ENCODE assay signal across 8 mouse cellular contexts in the genomic region with DNA sequence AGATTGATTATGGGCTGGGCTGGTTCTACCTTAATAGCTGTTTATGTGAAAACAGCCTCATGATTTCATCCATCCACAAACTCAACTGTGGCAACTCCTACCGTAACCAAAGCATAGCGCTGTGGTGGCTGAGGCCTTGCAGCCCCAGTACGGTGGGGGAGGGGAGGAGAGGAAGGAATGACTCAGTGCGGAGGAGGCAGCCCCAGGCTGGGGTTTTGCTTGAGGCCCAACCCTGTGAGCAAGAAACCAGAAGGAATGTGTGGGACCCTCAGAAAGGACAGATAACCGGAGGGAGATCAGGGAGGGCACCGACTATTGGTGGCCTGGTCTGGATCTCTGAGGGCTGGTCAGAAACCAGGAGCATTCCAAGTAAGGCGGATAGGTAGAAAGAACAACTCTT. TPM values are rescaled to one million over a fixed set of nuclear protein-coding genes. Genes with fewer than 3 reads are reported as not detected.
DNase-seq lines count a peak whose midpoint lies in the region; ATAC-seq lines count a peak whose summit lies in the region.

No protein-coding gene starts in this region.

- 47% methylated on average over 7 of the region's 7 CpGs for WGBS in hindbrain, embryonic 11.5 days
- 53% methylated on average over 7 of the region's 7 CpGs for WGBS in hindbrain, embryonic 16.5 days

- H3K4me2 ChIP-seq in hindbrain, embryonic 11.5 days (replicated peaks; ENCODE audit: low read depth, low read length) = no peak overlapping the region
- H3K4me2 ChIP-seq in hindbrain, embryonic 16.5 days (ENCODE audit: low read length) = no peak overlapping the region

- no peaks in the 10 kb centered on the region for H3K36me3 ChIP-seq in hindbrain, embryonic 11.5 days (ENCODE audit: control insufficient read depth, insufficient read depth, low read length)
- H3K36me3 ChIP-seq in hindbrain, embryonic 16.5 days (ENCODE audit: control insufficient read depth, insufficient read depth, low read length) = no peaks in the 10 kb centered on the region

- H3K4me3 ChIP-seq in hindbrain, embryonic 11.5 days (ENCODE audit: low read depth, low read length) = no peak overlapping the region
- H3K4me3 ChIP-seq in hindbrain, embryonic 16.5 days (ENCODE audit: low read length) = no peak overlapping the region

- no peak overlapping the region for H3K9ac ChIP-seq in hindbrain, embryonic 11.5 days (ENCODE audit: low read depth, low read length)
- H3K9ac ChIP-seq in hindbrain, embryonic 16.5 days (ENCODE audit: low read depth, low read length) = no peak overlapping the region

- intact Hi-C loops in heart, postnatal 14 days (cut with DNase I) = no loop called here

- H3K4me1 ChIP-seq in hindbrain, embryonic 11.5 days (replicated peaks; ENCODE audit: control insufficient read depth, insufficient read depth, low read length) = peaks cover 16% of the 10 kb centered on the region
- H3K4me1 ChIP-seq in hindbrain, embryonic 16.5 days (ENCODE audit: control insufficient read depth, insufficient read depth, low read depth, low read length) = peaks cover 25% of the 10 kb centered on the region

- peak; percentile 59 for DNase-seq in hindbrain, embryonic 11.5 days (ENCODE audit: low spot score)
- peak; percentile 32 for DNase-seq in 3T3-L1 (ENCODE audit: low read depth, low spot score)
- peak; percentile 90 for DNase-seq in c-Kit-positive CD71-negative TER-119-negative erythroid progenitor cells, embryonic 14.5 days (ENCODE audit: low read depth)
- DNase-seq in heart, postnatal 14 days = peak; percentile 30 to 58
- no peak for DNase-seq in spleen, postnatal 14 days (ENCODE audit: low spot score in 2 of 2)

- H3K27me3 ChIP-seq in hindbrain, embryonic 11.5 days (ENCODE audit: control insufficient read depth, insufficient read depth, low read length) = no peaks in the 10 kb centered on the region
- no peaks in the 10 kb centered on the region for H3K27me3 ChIP-seq in hindbrain, embryonic 16.5 days (replicated peaks; ENCODE audit: control insufficient read depth, insufficient read depth, low read length)

- H3K9me3 ChIP-seq in hindbrain, embryonic 11.5 days (ENCODE audit: control insufficient read depth, low read length) = no peaks in the 10 kb centered on the region
- H3K9me3 ChIP-seq in hindbrain, embryonic 16.5 days (ENCODE audit: control insufficient read depth, low read length) = no peaks in the 10 kb centered on the region

- ATAC-seq in hindbrain, embryonic 11.5 days (ENCODE audit: low FRiP score) = no peak
- ATAC-seq in hindbrain, embryonic 16.5 days = no peak
- ATAC-seq in megakaryocyte progenitor cell, adult 5-6 weeks (replicated peaks; ENCODE audit: poor library complexity) = peak; percentile 61
- ATAC-seq in erythroid progenitor cell, adult 5-6 weeks (replicated peaks; ENCODE audit: low FRiP score, poor library complexity, severe bottlenecking) = no peak

- H3K27ac ChIP-seq in hindbrain, embryonic 11.5 days (ENCODE audit: low read depth, low read length) = no peak overlapping the region
- H3K27ac ChIP-seq in hindbrain, embryonic 16.5 days (ENCODE audit: low read depth, low read length) = no peak overlapping the region; the same call in 1 of the 2 replicates

RNA-seq across cellular contexts. Expression of a gene that starts 17.0 kb away (rescaled TPM):
- 1.4 and 1.7 TPM in 2 replicates for polyA plus RNA-seq in hindbrain, embryonic 11.5 days (2014; fragmentation: Nextera tagmentation; extraction: Ambion mirVana)
- 2.7 and 3.2 TPM in 2 replicates for polyA plus RNA-seq in hindbrain, embryonic 16.5 days (2015; fragmentation: Nextera tagmentation; extraction: Ambion mirVana)
- total RNA-seq in heart, postnatal 14 days (2021) = 10 to 100 TPM; 27.8 to 30.3 TPM
- 2.0 and 2.3 TPM in 2 replicates for total RNA-seq in megakaryocyte progenitor cell, adult 5-6 weeks (2015)
- 2.6 and 3.2 TPM in 2 replicates for total RNA-seq in megakaryocyte progenitor cell, adult 5-6 weeks (2017)
- 4.2 and 6.8 TPM in 2 replicates for total RNA-seq in erythroid progenitor cell, adult 5-6 weeks (2015; ENCODE audit: low replicate concordance)
- 4.5 and 5.3 TPM in 2 replicates for total RNA-seq in erythroid progenitor cell, adult 5-6 weeks (2017; ENCODE audit: low replicate concordance)

RNA-seq across cellular contexts. Expression of a gene that starts 54.1 kb away (rescaled TPM):
- not detected in 2 replicates for polyA plus RNA-seq in hindbrain, embryonic 11.5 days (2014; fragmentation: Nextera tagmentation; extraction: Ambion mirVana)
- polyA plus RNA-seq in hindbrain, embryonic 16.5 days (2015; fragmentation: Nextera tagmentation; extraction: Ambion mirVana) = not detected in 2 replicates
- total RNA-seq in heart, postnatal 14 days (2021) = under 1 TPM; 0.50 to 0.51 TPM
- not detected in 2 replicates for total RNA-seq in megakaryocyte progenitor cell, adult 5-6 weeks (2015)
- not detected in 2 replicates for total RNA-seq in megakaryocyte progenitor cell, adult 5-6 weeks (2017)
- total RNA-seq in erythroid progenitor cell, adult 5-6 weeks (2015; ENCODE audit: low replicate concordance) = not detected in 2 replicates
- total RNA-seq in erythroid progenitor cell, adult 5-6 weeks (2017; ENCODE audit: low replicate concordance) = not detected in 2 replicates

RNA-seq across cellular contexts. Expression of a gene that starts 57.1 kb away (rescaled TPM):
- polyA plus RNA-seq in hindbrain, embryonic 11.5 days (2014; fragmentation: Nextera tagmentation; extraction: Ambion mirVana) = 0.25 TPM in 1 of 2 replicates, not detected in the other
- 0.41 and 1.2 TPM in 2 replicates for polyA plus RNA-seq in hindbrain, embryonic 16.5 days (2015; fragmentation: Nextera tagmentation; extraction: Ambion mirVana)
- total RNA-seq in heart, postnatal 14 days (2021) = under 1 TPM in 1 of 2 experiments, not detected in 1; 0.17 TPM
- not detected in 2 replicates for total RNA-seq in megakaryocyte progenitor cell, adult 5-6 weeks (2015)
- total RNA-seq in megakaryocyte progenitor cell, adult 5-6 weeks (2017) = not detected in 2 replicates
- not detected in 2 replicates for total RNA-seq in erythroid progenitor cell, adult 5-6 weeks (2015; ENCODE audit: low replicate concordance)
- total RNA-seq in erythroid progenitor cell, adult 5-6 weeks (2017; ENCODE audit: low replicate concordance) = not detected in 2 replicates

Comparison
In these comparisons a context has a peak if more than half of its experiments do, and no peak if none do; other contexts are left out.
1. DNase-seq: peak in hindbrain, embryonic 11.5 days (single experiment), 3T3-L1 (single experiment), c-Kit-positive CD71-negative TER-119-negative erythroid progenitor cells, embryonic 14.5 days (single experiment) and heart, postnatal 14 days (2 of 2); none in spleen, postnatal 14 days (0 of 2).